Mouse (Mus musculus): ENCODE measurements around the gene Capn13.
"Not testable (repeated sequence)": the region's sequence is repeated elsewhere in the genome, so short reads cannot be mapped to it uniquely, and the experiment has no call there.

Capn13 gene

GRCm38 (mm10) chr17:73277770-73278169 lies 122.9 kb downstream of the Capn13 start:
- no peak for DNase-seq (ENCODE audit: low spot score)

DNA sequence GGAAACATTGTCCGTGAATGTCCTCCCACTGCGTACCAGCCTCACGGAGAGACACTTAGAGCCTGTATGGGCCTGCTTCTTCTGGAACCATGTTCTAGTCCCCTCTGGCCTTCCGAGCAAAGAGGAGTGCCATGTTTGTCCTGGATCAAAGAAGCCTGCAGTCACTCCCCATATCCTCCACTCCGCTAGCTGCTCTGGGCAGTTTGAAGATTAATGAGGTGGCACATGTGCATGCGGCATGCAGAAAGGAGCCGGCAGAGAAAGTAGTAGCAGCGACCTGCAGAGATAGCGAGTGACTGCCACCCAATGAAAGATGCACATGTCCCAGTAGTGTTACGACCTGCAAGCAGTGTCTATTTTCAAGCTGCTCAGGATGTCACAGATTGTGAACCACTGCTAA lies 125.6 kb downstream of the Capn13 start:
- no peak for DNase-seq (ENCODE audit: low spot score)

DNA sequence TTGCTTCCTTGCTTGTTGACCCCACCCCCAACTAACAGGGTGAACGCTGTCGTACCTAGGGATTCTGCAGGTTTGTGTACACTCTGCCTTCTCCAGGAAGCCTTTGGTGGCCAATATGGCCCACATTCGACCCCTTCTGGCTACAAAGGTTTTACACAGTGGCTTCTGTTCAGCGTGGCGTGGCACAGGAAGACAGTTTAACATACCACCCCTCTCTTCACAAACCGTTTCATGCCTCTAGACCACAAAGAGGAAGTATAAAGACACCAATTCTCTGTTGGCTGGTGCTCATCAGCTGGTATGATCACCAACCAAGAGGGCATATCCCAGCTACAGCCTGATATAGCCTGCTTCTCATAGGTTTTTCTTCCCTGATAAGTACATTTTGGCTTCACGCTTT lies 126.9 kb downstream of the Capn13 start:
- no peak for DNase-seq (ENCODE audit: low spot score)

GRCm38 (mm10) chr17:73271797-73272600 lies 128.7 kb downstream of the Capn13 start:
- no peak for DNase-seq (ENCODE audit: low spot score)

DNA sequence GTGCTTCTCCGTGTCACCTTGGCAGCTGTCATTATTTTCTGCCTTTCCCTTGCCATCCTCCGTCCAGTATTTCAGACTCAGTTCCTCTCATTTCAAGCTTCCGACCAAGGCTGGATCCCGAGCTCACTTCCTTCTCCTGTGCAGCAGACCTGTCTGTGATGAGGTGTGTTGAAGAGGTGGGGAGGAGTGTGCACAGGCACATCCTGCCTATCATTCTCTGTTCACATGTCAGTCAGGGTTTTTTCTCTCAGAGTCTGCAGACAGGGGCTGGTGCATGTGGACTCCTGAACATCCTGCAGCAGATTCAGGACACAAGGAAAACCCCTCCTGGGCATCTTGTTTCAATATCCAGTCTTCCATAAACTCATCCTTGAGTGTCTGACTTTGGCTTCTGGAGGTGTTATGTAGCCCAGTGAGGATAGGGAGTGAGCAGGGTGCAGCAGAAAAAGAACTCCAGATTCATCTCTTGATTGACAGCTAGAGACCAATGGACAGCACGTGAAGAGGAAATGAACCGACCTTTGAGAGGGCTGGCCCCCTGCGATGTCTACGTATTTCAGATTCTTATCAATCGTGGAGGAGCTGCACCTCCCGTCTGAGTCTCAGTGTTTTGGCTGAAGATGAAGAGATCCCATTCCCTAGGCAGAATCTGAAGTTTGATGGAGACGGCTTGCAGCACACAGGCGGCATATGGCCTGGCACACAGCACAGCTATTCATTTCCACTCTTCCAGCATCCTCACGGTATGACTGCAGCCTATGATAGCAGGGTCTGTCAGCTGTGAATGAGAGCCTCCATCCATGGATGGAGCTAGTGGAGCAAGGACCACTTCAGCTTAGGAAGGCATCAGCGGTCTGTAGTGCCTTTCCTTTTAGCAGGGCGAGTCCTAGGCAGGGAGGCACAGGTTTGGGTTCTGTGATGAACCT lies 129.5 kb downstream of the Capn13 start:
- DNase-seq (ENCODE audit: low spot score) = no peak

DNA sequence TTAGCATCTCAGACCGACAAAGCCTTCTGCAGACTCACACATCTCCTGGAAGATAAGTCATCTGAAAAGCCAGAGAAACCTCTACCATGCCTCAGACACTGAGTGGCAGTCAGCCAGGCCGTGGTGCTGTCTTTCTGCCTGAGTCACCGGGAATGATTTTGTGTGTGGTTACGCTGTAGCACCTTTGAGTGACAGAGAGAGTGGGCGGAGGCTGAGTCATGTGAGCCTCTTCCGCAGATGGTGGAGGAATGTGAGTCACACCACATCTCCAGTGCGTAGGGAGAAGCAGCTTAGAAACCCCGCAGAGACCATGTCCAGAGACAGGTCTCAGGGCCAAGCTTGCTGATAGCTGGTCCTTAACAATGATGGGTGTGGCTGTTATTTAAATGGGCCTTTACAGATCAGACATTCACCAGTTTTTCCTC lies 137.6 kb downstream of the Capn13 start:
- no peak for DNase-seq (ENCODE audit: low spot score)

GRCm38 (mm10) chr17:73262558-73262957 lies 138.1 kb downstream of the Capn13 start:
- DNase-seq (ENCODE audit: low spot score) = no peak

DNA sequence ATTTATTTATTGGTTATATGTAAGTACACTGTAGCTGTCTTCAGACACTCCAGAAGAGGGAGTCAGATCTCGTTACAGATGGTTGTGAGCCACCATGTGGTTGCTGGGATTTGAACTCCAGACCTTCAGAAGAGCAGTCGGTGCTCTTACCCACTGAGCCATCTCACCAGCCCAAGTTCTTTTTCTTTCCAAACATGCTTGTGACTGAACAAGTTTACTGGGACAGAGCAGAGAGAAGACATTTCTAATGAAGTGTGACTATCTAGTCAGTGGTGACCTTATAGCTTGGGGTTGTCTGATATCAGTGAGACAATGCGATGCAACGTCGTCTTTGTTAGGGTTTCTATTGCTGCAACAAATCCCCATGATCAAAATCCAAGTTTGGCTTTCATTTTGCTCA lies 141.4 kb downstream of the Capn13 start:
- DNase-seq (ENCODE audit: low spot score) = not testable (repeated sequence)

GRCm38 (mm10) chr17:73258620-73259019 lies 142.0 kb downstream of the Capn13 start:
- no peak for DNase-seq (ENCODE audit: low spot score)

Measured in urinary bladder, postnatal 10 days (tissue).